Mouse (Mus musculus): ENCODE results near the gene Acsf2. TPM values are rescaled to one million over a fixed set of nuclear protein-coding genes. Genes with fewer than 3 reads are reported as not detected.

Acsf2 gene
- polyA plus RNA-seq, 1 experiment from 2014 or later, result 6.9 TPM

DNA sequence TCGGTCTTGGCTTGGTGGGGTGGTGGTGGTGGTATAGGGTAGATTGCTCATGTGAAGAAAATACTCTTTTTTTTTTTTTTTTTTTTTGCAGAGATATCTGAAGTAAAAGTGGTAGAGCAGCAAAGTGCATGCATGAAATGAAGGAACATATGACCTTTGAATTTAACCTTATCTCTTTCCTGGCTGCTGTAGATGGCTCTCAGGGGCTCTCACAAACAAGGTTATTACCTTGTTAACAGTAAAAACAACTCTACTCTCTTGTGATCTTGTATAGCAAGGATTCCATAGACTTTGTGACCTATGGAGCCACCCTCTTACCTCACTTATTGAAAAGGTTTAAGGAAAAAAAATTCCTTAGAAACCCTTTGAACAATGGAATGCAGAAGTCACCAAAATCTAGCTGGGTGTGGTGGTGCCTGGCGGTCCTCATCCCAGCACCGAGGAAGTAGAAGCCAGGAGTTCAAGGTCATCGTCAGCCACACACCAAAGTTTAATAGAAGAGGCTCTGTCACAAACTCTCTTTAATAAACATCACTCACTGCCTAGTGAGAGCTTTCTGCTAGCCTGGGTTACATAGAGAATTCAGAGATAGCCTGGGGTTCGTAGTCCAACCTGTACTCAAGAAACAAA, 21.4 kb downstream of the Acsf2 start:
- Histone ChIP-seq H3K9ac (ENCODE audit: low read length) (no peak overlapping the region), H3K4me1 (replicated peaks; ENCODE audit: control insufficient read depth, insufficient read depth, low read length) (no peaks in the 10 kb centered on the region), H3K27me3 (ENCODE audit: control insufficient read depth, insufficient read depth, low read length) (no peaks in the 10 kb centered on the region), H3K4me3 (ENCODE audit: low read depth, low read length) (no peak overlapping the region), H3K9me3 (ENCODE audit: control insufficient read depth, low read length) (no peaks in the 10 kb centered on the region), H3K27ac (ENCODE audit: low read depth, low read length) (no peak overlapping the region), H3K4me2 (ENCODE audit: low read depth, low read length, severe bottlenecking) (no peak overlapping the region), H3K36me3 (ENCODE audit: control insufficient read depth, insufficient read depth, low read length) (no peaks in the 10 kb centered on the region)
- 92% methylated on average over 5 of the region's 5 CpGs for WGBS
- ATAC-seq (replicated peaks; ENCODE audit: low FRiP score), result no peak
- no peak for DNase-seq (ENCODE audit: low spot score)

DNA sequence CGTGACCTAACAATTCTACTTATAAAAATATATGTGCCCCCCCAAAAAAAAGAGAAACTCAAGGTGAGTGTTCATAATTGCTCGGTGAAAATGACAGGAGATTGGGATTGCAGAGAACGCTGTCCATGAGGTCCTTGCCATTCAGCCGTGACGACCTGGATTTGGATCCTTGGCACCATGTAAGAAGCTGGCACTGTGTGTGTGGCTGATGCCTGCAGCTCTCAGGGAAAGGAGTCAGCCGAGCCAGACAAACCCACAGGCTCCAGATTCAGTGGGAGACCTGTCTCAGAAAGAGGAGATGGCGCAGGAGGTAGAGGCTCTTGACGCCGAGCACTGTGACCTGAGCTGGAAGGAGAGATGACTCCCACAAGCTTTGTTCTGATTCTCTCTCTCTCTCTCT, 25.3 kb downstream of the Acsf2 start:
- H3K27ac ChIP-seq (ENCODE audit: low read depth, low read length), result no peak overlapping the region
- no peak overlapping the region for H3K4me2 ChIP-seq (ENCODE audit: low read depth, low read length, severe bottlenecking)
- H3K9me3 ChIP-seq (ENCODE audit: control insufficient read depth, low read length), result no peaks in the 10 kb centered on the region
- 87% methylated on average over 9 of the region's 9 CpGs for WGBS
- H3K27me3 ChIP-seq (ENCODE audit: control insufficient read depth, insufficient read depth, low read length), result no peaks in the 10 kb centered on the region
- no peak for ATAC-seq (replicated peaks; ENCODE audit: low FRiP score)
- no peak overlapping the region for H3K9ac ChIP-seq (ENCODE audit: low read length)
- no peaks in the 10 kb centered on the region for H3K4me1 ChIP-seq (replicated peaks; ENCODE audit: control insufficient read depth, insufficient read depth, low read length)
- no peak for DNase-seq (ENCODE audit: low spot score)
- no peak overlapping the region for H3K4me3 ChIP-seq (ENCODE audit: low read depth, low read length)
- no peaks in the 10 kb centered on the region for H3K36me3 ChIP-seq (ENCODE audit: control insufficient read depth, insufficient read depth, low read length)

DNA sequence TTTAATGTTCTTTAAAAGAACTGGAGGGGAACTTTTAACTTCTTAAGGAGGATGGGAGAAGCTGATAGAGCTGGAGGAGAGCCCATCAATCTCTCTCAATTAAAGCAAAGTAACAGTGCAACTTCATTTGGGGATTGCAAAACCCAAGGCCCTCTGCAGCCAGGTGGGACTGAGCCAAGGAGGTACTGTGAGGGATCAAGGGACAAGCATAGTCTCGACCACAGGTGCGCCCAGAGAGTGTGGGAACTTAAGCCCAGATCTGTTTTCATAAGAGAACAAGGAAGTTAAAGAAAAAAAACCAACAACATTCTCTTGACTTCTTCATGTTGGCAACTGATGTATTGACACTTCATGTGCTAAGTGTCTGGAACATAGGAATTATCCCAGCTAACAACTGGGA, 26.6 kb downstream of the Acsf2 start:
- Histone ChIP-seq H3K4me3 (ENCODE audit: low read depth, low read length) (no peak overlapping the region), H3K9me3 (ENCODE audit: control insufficient read depth, low read length) (no peaks in the 10 kb centered on the region), H3K27me3 (ENCODE audit: control insufficient read depth, insufficient read depth, low read length) (no peaks in the 10 kb centered on the region), H3K4me2 (ENCODE audit: low read depth, low read length, severe bottlenecking) (no peak overlapping the region), H3K27ac (ENCODE audit: low read depth, low read length) (no peak overlapping the region), H3K36me3 (ENCODE audit: control insufficient read depth, insufficient read depth, low read length) (no peaks in the 10 kb centered on the region), H3K9ac (ENCODE audit: low read length) (no peak overlapping the region), H3K4me1 (replicated peaks; ENCODE audit: control insufficient read depth, insufficient read depth, low read length) (no peaks in the 10 kb centered on the region)
- DNase-seq (ENCODE audit: low spot score) (no peak), ATAC-seq (replicated peaks; ENCODE audit: low FRiP score) (no peak)
- WGBS, result 81% methylated on average over 2 of the region's 2 CpGs

DNA sequence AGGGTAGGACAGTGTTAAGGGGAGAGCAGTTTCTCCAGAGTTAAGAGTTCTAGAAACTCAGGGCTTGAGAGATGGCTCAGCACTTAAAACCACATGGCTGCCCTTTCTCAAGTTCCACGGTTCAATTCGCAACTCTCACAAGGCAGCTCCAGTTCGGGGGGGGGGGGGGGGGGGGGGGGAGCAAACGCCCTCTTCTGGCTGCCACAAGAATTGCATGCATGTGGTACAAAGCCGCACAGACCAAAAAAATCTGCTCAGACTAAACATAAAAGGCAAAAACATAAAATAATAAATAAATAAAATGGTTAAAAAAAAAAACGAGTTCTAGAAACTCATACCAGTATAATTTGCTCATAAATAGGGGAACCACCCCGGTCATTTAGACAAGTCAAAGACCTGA, 27.1 kb downstream of the Acsf2 start:
- 23% methylated on average over 6 of the region's 7 CpGs for WGBS
- Histone ChIP-seq H3K9ac (ENCODE audit: low read length) (no peak overlapping the region), H3K9me3 (ENCODE audit: control insufficient read depth, low read length) (no peaks in the 10 kb centered on the region), H3K36me3 (ENCODE audit: control insufficient read depth, insufficient read depth, low read length) (no peaks in the 10 kb centered on the region), H3K4me3 (ENCODE audit: low read depth, low read length) (no peak overlapping the region), H3K4me2 (ENCODE audit: low read depth, low read length, severe bottlenecking) (no peak overlapping the region), H3K27ac (ENCODE audit: low read depth, low read length) (no peak overlapping the region), H3K27me3 (ENCODE audit: control insufficient read depth, insufficient read depth, low read length) (no peaks in the 10 kb centered on the region), H3K4me1 (replicated peaks; ENCODE audit: control insufficient read depth, insufficient read depth, low read length) (no peaks in the 10 kb centered on the region)
- DNase-seq (ENCODE audit: low spot score) (no peak), ATAC-seq (replicated peaks; ENCODE audit: low FRiP score) (no peak)

DNA sequence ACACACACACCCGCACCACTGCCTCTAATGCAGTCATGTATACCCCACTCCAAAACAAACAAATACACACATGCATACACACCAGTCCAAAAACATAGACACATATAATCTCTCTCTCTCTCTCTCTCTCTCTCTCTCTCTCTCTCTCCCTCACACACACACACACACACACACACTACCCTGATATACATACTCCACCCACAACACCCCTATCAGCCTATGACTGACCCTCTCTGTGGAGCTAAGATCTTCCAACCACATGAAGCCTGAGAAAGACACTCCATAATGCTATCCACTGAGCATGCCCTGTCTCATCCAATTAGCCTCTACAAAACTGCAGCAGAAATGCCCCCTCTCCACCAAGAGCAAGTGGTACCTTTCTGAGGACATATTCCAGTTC, 29.8 kb downstream of the Acsf2 start:
- DNase-seq (ENCODE audit: low spot score) (no peak), ATAC-seq (replicated peaks; ENCODE audit: low FRiP score) (no peak)
- WGBS, result 82% methylated on average over 1 of the region's 1 CpGs
- Histone ChIP-seq H3K4me1 (replicated peaks; ENCODE audit: control insufficient read depth, insufficient read depth, low read length) (no peaks in the 10 kb centered on the region), H3K9ac (ENCODE audit: low read length) (no peak overlapping the region), H3K27ac (ENCODE audit: low read depth, low read length) (no peak overlapping the region), H3K4me3 (ENCODE audit: low read depth, low read length) (no peak overlapping the region), H3K27me3 (ENCODE audit: control insufficient read depth, insufficient read depth, low read length) (no peaks in the 10 kb centered on the region), H3K36me3 (ENCODE audit: control insufficient read depth, insufficient read depth, low read length) (no peaks in the 10 kb centered on the region), H3K4me2 (ENCODE audit: low read depth, low read length, severe bottlenecking) (no peak overlapping the region), H3K9me3 (ENCODE audit: control insufficient read depth, low read length) (no peaks in the 10 kb centered on the region)

DNA sequence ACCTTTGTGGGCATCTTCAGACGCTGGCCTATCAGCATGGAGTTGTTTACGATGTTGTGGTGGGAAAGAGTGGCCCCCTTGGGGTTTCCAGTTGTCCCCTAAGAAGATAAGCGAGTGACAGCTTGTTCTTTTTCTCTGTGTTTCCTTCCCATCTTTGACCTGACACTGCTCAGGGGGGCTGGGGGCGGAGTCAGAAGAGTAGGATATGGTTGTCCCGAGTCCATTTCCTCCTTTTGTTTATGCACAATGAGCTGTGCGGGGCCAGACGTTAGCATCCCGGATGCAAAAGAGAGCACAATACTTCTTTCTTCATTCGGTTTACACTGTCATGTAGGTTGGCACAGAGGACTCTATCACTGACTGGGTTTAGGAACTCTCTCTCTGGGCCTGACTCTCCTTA, 31.1 kb downstream of the Acsf2 start:
- H3K27me3 ChIP-seq (ENCODE audit: control insufficient read depth, insufficient read depth, low read length), result peaks cover 5% of the 10 kb centered on the region
- no peak overlapping the region for H3K9ac ChIP-seq (ENCODE audit: low read length)
- no peak for ATAC-seq (replicated peaks; ENCODE audit: low FRiP score)
- H3K9me3 ChIP-seq (ENCODE audit: control insufficient read depth, low read length), result no peaks in the 10 kb centered on the region
- H3K4me2 ChIP-seq (ENCODE audit: low read depth, low read length, severe bottlenecking), result no peak overlapping the region
- no peaks in the 10 kb centered on the region for H3K36me3 ChIP-seq (ENCODE audit: control insufficient read depth, insufficient read depth, low read length)
- WGBS, result 57% methylated on average over 9 of the region's 9 CpGs
- H3K27ac ChIP-seq (ENCODE audit: low read depth, low read length), result no peak overlapping the region
- no peaks in the 10 kb centered on the region for H3K4me1 ChIP-seq (replicated peaks; ENCODE audit: control insufficient read depth, insufficient read depth, low read length)
- H3K4me3 ChIP-seq (ENCODE audit: low read depth, low read length), result no peak overlapping the region
- DNase-seq (ENCODE audit: low spot score), result no peak

DNA sequence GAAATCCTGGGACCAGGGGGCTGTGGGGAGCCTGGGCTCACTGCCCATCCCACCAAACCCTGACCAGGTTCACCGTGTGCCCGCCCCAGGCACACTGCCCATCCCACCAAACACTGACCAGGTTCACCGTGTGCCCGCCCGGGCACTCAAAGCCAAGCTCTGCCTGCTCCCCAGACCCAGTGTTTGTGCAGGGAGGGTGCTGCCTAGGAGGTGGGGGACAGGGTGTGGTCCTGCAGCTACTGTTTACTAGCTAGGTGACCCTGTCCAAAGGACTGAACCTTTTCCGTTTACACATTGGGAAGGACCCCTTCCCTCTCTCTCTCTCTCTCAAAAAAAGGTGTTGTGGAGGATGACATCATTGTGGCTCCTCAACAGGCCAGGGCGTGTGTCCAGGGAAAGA, 34.3 kb downstream of the Acsf2 start:
- Histone ChIP-seq H3K36me3 (ENCODE audit: control insufficient read depth, insufficient read depth, low read length) (no peaks in the 10 kb centered on the region), H3K9me3 (ENCODE audit: control insufficient read depth, low read length) (no peaks in the 10 kb centered on the region), H3K9ac (ENCODE audit: low read length) (no peak overlapping the region), H3K27ac (ENCODE audit: low read depth, low read length) (no peak overlapping the region), H3K4me1 (replicated peaks; ENCODE audit: control insufficient read depth, insufficient read depth, low read length) (0 out of 2 replicates have a peak, but pooled peaks cover 1% of the 10 kb centered on the region), H3K4me3 (ENCODE audit: low read depth, low read length) (no peak overlapping the region), H3K4me2 (ENCODE audit: low read depth, low read length, severe bottlenecking) (no peak overlapping the region), H3K27me3 (ENCODE audit: control insufficient read depth, insufficient read depth, low read length) (peaks cover 13% of the 10 kb centered on the region)
- 88% methylated on average over 7 of the region's 7 CpGs for WGBS
- no peak for ATAC-seq (replicated peaks; ENCODE audit: low FRiP score)
- no peak for DNase-seq (ENCODE audit: low spot score)

DNA sequence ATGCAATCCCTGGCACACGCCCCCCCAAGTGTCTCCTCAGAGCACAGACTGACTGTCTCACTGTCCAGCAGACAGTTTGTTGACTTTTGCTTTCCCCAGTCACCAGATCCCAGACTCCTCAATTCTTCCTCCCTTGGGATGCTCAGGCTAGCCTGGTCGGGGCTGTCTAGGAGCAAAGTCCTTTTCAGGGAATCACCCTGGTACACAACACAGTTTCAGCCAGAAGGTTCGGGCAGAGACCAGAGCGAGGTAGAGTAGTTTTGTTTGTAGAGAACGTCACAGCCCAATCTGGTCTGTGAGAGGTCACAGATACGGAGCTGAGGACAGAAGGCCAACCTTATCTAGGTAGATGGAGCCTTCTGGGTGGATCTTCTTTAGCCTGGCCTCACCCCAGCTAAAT, 35.1 kb downstream of the Acsf2 start:
- DNase-seq (ENCODE audit: low spot score) (no peak), ATAC-seq (replicated peaks; ENCODE audit: low FRiP score) (no peak)
- H3K9me3 ChIP-seq (ENCODE audit: control insufficient read depth, low read length), result no peaks in the 10 kb centered on the region
- H3K36me3 ChIP-seq (ENCODE audit: control insufficient read depth, insufficient read depth, low read length), result no peaks in the 10 kb centered on the region
- H3K27me3 ChIP-seq (ENCODE audit: control insufficient read depth, insufficient read depth, low read length), result peaks cover 13% of the 10 kb centered on the region
- no peak overlapping the region for H3K4me3 ChIP-seq (ENCODE audit: low read depth, low read length)
- WGBS, result 84% methylated on average over 6 of the region's 6 CpGs
- H3K27ac ChIP-seq (ENCODE audit: low read depth, low read length), result no peak overlapping the region
- H3K4me2 ChIP-seq (ENCODE audit: low read depth, low read length, severe bottlenecking), result no peak overlapping the region
- no peak overlapping the region for H3K9ac ChIP-seq (ENCODE audit: low read length)
- 0 out of 2 replicates have a peak, but pooled peaks cover 1% of the 10 kb centered on the region for H3K4me1 ChIP-seq (replicated peaks; ENCODE audit: control insufficient read depth, insufficient read depth, low read length)

DNA sequence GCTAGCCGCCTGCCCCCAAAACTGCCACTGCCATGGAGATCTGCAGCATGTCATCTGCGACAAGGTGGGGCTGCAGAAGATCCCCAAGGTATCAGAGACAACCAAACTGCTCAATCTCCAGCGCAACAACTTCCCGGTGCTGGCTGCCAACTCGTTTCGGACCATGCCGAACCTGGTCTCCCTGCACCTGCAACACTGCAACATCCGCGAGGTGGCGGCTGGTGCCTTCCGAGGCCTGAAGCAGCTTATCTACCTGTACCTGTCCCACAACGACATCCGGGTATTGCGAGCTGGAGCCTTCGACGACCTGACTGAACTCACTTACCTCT, 36.6 kb downstream of the Acsf2 start:
- WGBS, result 4% methylated on average over 16 of the region's 16 CpGs
- Histone ChIP-seq H3K27me3 (ENCODE audit: control insufficient read depth, insufficient read depth, low read length) (peaks cover 13% of the 10 kb centered on the region), H3K4me2 (ENCODE audit: low read depth, low read length, severe bottlenecking) (peak overlapping the region; percentile 32), H3K27ac (ENCODE audit: low read depth, low read length) (no peak overlapping the region), H3K9ac (ENCODE audit: low read length) (no peak overlapping the region), H3K4me3 (ENCODE audit: low read depth, low read length) (no peak overlapping the region; the same call in 1 of the 2 replicates), H3K36me3 (ENCODE audit: control insufficient read depth, insufficient read depth, low read length) (no peaks in the 10 kb centered on the region), H3K4me1 (replicated peaks; ENCODE audit: control insufficient read depth, insufficient read depth, low read length) (0 out of 2 replicates have a peak, but pooled peaks cover 1% of the 10 kb centered on the region), H3K9me3 (ENCODE audit: control insufficient read depth, low read length) (no peaks in the 10 kb centered on the region)
- ATAC-seq (replicated peaks; ENCODE audit: low FRiP score) (no peak), DNase-seq (ENCODE audit: low spot score) (no peak)
